Mouse (Mus musculus): ENCODE data around the gene Pou5f1. TPM values are rescaled to one million over a fixed set of nuclear protein-coding genes. Genes with fewer than 3 reads are reported as not detected.

The Pou5f1 gene
- polyA plus RNA-seq, 1 experiment from 2014 or later = not detected

- Histone ChIP-seq H3K9me3 (ENCODE audit: low read depth, low read length) (no peaks in the 10 kb centered on the region), H3K9ac (no peak overlapping the region), H3K27ac (ENCODE audit: low read depth) (no peak overlapping the region), H3K36me3 (ENCODE audit: insufficient read depth) (no peaks in the 10 kb centered on the region), H3K4me1 (ENCODE audit: insufficient read depth) (no peaks in the 10 kb centered on the region), H3K4me3 (ENCODE audit: low read depth, low read length) (no peak overlapping the region), H3K27me3 (ENCODE audit: insufficient read depth, low read length) (no peaks in the 10 kb centered on the region), H3K4me2 (no peak overlapping the region)
- ATAC-seq (ENCODE audit: insufficient read depth) = no peak
- TF ChIP-seq CTCF (IDR thresholded peaks at IDR 0.05; ENCODE audit: low read depth) = no peak
- DNase-seq = no peak
- WGBS = 59% methylated on average over 9 of the region's 9 CpGs
Measured at GRCm38 (mm10) chr17:35557351-35557750, 51.5 kb downstream of the Pou5f1 start.

GRCm38 (mm10) chr17:35558216-35558615 is 52.4 kb downstream of the Pou5f1 start:
- Histone ChIP-seq H3K9ac (no peak overlapping the region), H3K4me2 (no peak overlapping the region), H3K27me3 (ENCODE audit: insufficient read depth, low read length) (no peaks in the 10 kb centered on the region), H3K27ac (ENCODE audit: low read depth) (no peak overlapping the region), H3K4me1 (ENCODE audit: insufficient read depth) (no peaks in the 10 kb centered on the region), H3K4me3 (ENCODE audit: low read depth, low read length) (no peak overlapping the region), H3K9me3 (ENCODE audit: low read depth, low read length) (no peaks in the 10 kb centered on the region), H3K36me3 (ENCODE audit: insufficient read depth) (no peaks in the 10 kb centered on the region)
- DNase-seq (no peak), ATAC-seq (ENCODE audit: insufficient read depth) (no peak)
- TF ChIP-seq CTCF (IDR thresholded peaks at IDR 0.05; ENCODE audit: low read depth) = no peak
- 49% methylated on average over 8 of the region's 8 CpGs for WGBS

Other genes with a start within 250 kb of the Pou5f1 start
- 69.7 and 73.2 TPM in 2 replicates for gene H2-D1, start 243.3 kb upstream of the Pou5f1 start, polyA plus RNA-seq (2014; fragmentation: Nextera tagmentation; extraction: Ambion mirVana)
- 1.0 and 1.1 TPM in 2 replicates for gene H2-Q1, start 185.6 kb upstream of the Pou5f1 start, polyA plus RNA-seq (2014; fragmentation: Nextera tagmentation; extraction: Ambion mirVana)
- 9.5 and 10.8 TPM in 2 replicates for gene H2-Q2, start 163.8 kb upstream of the Pou5f1 start, polyA plus RNA-seq (2014; fragmentation: Nextera tagmentation; extraction: Ambion mirVana)
- 5.0 and 6.0 TPM in 2 replicates for gene H2-Q4, start 126.4 kb upstream of the Pou5f1 start, polyA plus RNA-seq (2014; fragmentation: Nextera tagmentation; extraction: Ambion mirVana)
- 0.54 and 0.61 TPM in 2 replicates for gene H2-Q6, start 81.2 kb upstream of the Pou5f1 start, polyA plus RNA-seq (2014; fragmentation: Nextera tagmentation; extraction: Ambion mirVana)
- gene H2-Q7, start 66.9 kb upstream of the Pou5f1 start, polyA plus RNA-seq (2014; fragmentation: Nextera tagmentation; extraction: Ambion mirVana) = 6.9 and 7.3 TPM in 2 replicates
- 0.08 and 0.28 TPM in 2 replicates for gene H2-Q10, start 35.9 kb upstream of the Pou5f1 start, polyA plus RNA-seq (2014; fragmentation: Nextera tagmentation; extraction: Ambion mirVana)
- 83.9 and 89.3 TPM in 2 replicates for gene Tcf19, start 10.8 kb downstream of the Pou5f1 start, polyA plus RNA-seq (2014; fragmentation: Nextera tagmentation; extraction: Ambion mirVana)
- gene Cchcr1, start 11.1 kb downstream of the Pou5f1 start, polyA plus RNA-seq (2014; fragmentation: Nextera tagmentation; extraction: Ambion mirVana) = 15.2 and 20.3 TPM in 2 replicates
- gene Psors1c2, start 27.2 kb downstream of the Pou5f1 start, polyA plus RNA-seq (2014; fragmentation: Nextera tagmentation; extraction: Ambion mirVana) = 0.82 and 0.84 TPM in 2 replicates
- gene Cdsn, start 46.1 kb downstream of the Pou5f1 start, polyA plus RNA-seq (2014; fragmentation: Nextera tagmentation; extraction: Ambion mirVana) = 0.07 TPM in 1 of 2 replicates, not detected in the other
- gene 2300002M23Rik, start 61.4 kb downstream of the Pou5f1 start, polyA plus RNA-seq (2014; fragmentation: Nextera tagmentation; extraction: Ambion mirVana) = not detected in 2 replicates
- 61.3 and 64.3 TPM in 2 replicates for gene Sfta2, start 95.5 kb downstream of the Pou5f1 start, polyA plus RNA-seq (2014; fragmentation: Nextera tagmentation; extraction: Ambion mirVana)
- not detected in 2 replicates for gene Gm9573, start 120.6 kb downstream of the Pou5f1 start, polyA plus RNA-seq (2014; fragmentation: Nextera tagmentation; extraction: Ambion mirVana)
- gene Mucl3, start 137.7 kb downstream of the Pou5f1 start, polyA plus RNA-seq (2014; fragmentation: Nextera tagmentation; extraction: Ambion mirVana) = 1.0 and 1.4 TPM in 2 replicates
- 22.4 and 24.1 TPM in 2 replicates for gene Vars2, start 161.6 kb downstream of the Pou5f1 start, polyA plus RNA-seq (2014; fragmentation: Nextera tagmentation; extraction: Ambion mirVana)
- 47.4 and 49.3 TPM in 2 replicates for gene Gtf2h4, start 167.7 kb downstream of the Pou5f1 start, polyA plus RNA-seq (2014; fragmentation: Nextera tagmentation; extraction: Ambion mirVana)
- 32.9 and 38.2 TPM in 2 replicates for gene Ddr1, start 198.6 kb downstream of the Pou5f1 start, polyA plus RNA-seq (2014; fragmentation: Nextera tagmentation; extraction: Ambion mirVana)

All from lung, embryonic 14.5 days (tissue).